Comparison of ENCODE assay signal across 8 mouse cellular contexts in genomic region chr2:3335611-3336301, GRCm38 (mm10). TPM values are rescaled to one million over a fixed set of nuclear protein-coding genes. Genes with fewer than 3 reads are reported as not detected.
DNase-seq lines count a peak whose midpoint lies in the region; ATAC-seq and TF ChIP-seq lines count a peak whose summit lies in the region.

Acbd7 (plus strand) TSS chr2:3336168.

- no peak for ATAC-seq in limb, embryonic 13.5 days (ENCODE audit: low FRiP score, low read depth)
- no peak for ATAC-seq in midbrain, embryonic 14.5 days (ENCODE audit: low FRiP score, low TSS enrichment)

- peaks cover 22% of the 10 kb centered on the region for H3K4me1 ChIP-seq in limb, embryonic 13.5 days
- H3K4me1 ChIP-seq in midbrain, embryonic 14.5 days (ENCODE audit: control insufficient read depth, insufficient read depth, low read length) = peaks cover 14% of the 10 kb centered on the region
- H3K4me1 ChIP-seq in spleen, adult 2 months (ENCODE audit: control insufficient read depth, insufficient read depth, insufficient read length) = peaks cover 5% of the 10 kb centered on the region; the same call in 1 of the 2 replicates

- peak; percentile 34 to 40 for DNase-seq in heart, adult 18-20 months
- DNase-seq in heart, postnatal 25 days (ENCODE audit: low spot score) = no peak
- DNase-seq in embryo, embryonic 10 days (ENCODE audit: low spot score) = peak; percentile 78
- peak; percentile 30 for DNase-seq in gastrocnemius, postnatal 14 days
- peak; percentile 68 for DNase-seq in kidney, adult 11 months
- peak; percentile 86 for DNase-seq in midbrain, embryonic 14.5 days
- peak; percentile 8 to 29 for DNase-seq in spleen, adult 2 months (ENCODE audit: low read depth in 1 of 2, low spot score in 2 of 2)

- TF ChIP-seq CTCF in spleen, adult 2 months (IDR thresholded peaks at IDR 0.05; ENCODE audit: extremely low read depth, insufficient read depth, insufficient read length, insufficient replicate concordance) = no peak

- H3K27me3 ChIP-seq in limb, embryonic 13.5 days = peaks cover 17% of the 10 kb centered on the region
- no peaks in the 10 kb centered on the region for H3K27me3 ChIP-seq in midbrain, embryonic 14.5 days (ENCODE audit: control insufficient read depth, insufficient read depth, low read length)
- H3K27me3 ChIP-seq in spleen, adult 2 months (ENCODE audit: control insufficient read depth, insufficient read depth, low read length) = no peaks in the 10 kb centered on the region

- intact Hi-C loops in heart, postnatal 25 days (cut with DNase I) = loop anchor here (10.0 kb wide), 1 partner anchor 179 kb away; the partner anchor contains the start of genes Cdnf, Gm45902 and Hspa14
- intact Hi-C loops in gastrocnemius, postnatal 14 days (cut with DNase I; ENCODE audit: low total_unique reads) = no loop called here

- peak within 1 kb of the TSS; percentile 27 for H3K4me3 ChIP-seq in limb, embryonic 13.5 days
- H3K4me3 ChIP-seq in midbrain, embryonic 14.5 days (replicated peaks; ENCODE audit: low read depth, low read length) = peak within 1 kb of the TSS; percentile 25
- H3K4me3 ChIP-seq in spleen, adult 2 months (ENCODE audit: extremely low read depth, insufficient read depth, insufficient read length) = peak within 1 kb of the TSS; percentile 36

- H3K9ac ChIP-seq in limb, embryonic 13.5 days = peak within 1 kb of the TSS; percentile 31; the same call in 1 of the 2 replicates
- H3K9ac ChIP-seq in midbrain, embryonic 14.5 days (replicated peaks; ENCODE audit: low read length) = peak within 1 kb of the TSS; percentile 3; the same call in 1 of the 2 replicates

- no peak within 1 kb of the TSS for H3K27ac ChIP-seq in limb, embryonic 13.5 days
- H3K27ac ChIP-seq in midbrain, embryonic 14.5 days (replicated peaks; ENCODE audit: low read depth, low read length) = no peak within 1 kb of the TSS
- no peak within 1 kb of the TSS for H3K27ac ChIP-seq in spleen, adult 2 months (ENCODE audit: insufficient read depth, low read length)

- no peaks in the 10 kb centered on the region for H3K36me3 ChIP-seq in limb, embryonic 13.5 days
- H3K36me3 ChIP-seq in midbrain, embryonic 14.5 days (ENCODE audit: control insufficient read depth, insufficient read depth, low read length) = no peaks in the 10 kb centered on the region
- H3K36me3 ChIP-seq in spleen, adult 2 months (ENCODE audit: control insufficient read depth, insufficient read depth, low read length) = no peaks in the 10 kb centered on the region

- no peak for TF ChIP-seq POLR2A in spleen, adult 2 months (IDR thresholded peaks at IDR 0.05; ENCODE audit: low read depth, low read length)

- no peaks in the 10 kb centered on the region for H3K9me3 ChIP-seq in limb, embryonic 13.5 days
- no peaks in the 10 kb centered on the region for H3K9me3 ChIP-seq in midbrain, embryonic 14.5 days (ENCODE audit: control insufficient read depth, low read length)

- H3K4me2 ChIP-seq in limb, embryonic 13.5 days (replicated peaks) = peak within 1 kb of the TSS; percentile 56
- H3K4me2 ChIP-seq in midbrain, embryonic 14.5 days (ENCODE audit: low read length) = peak within 1 kb of the TSS; percentile 69

- 6% methylated on average over 20 of the region's 20 CpGs for WGBS in limb, embryonic 13.5 days
- 4% methylated on average over 20 of the region's 20 CpGs for WGBS in midbrain, embryonic 14.5 days
- WGBS in spleen, adult 2 months = 3% methylated on average over 20 of the region's 20 CpGs

RNA-seq across cellular contexts. Expression of gene Acbd7, which starts in this region (rescaled TPM):
- total RNA-seq in heart, adult 18-20 months (2021) = 1 to 10 TPM; 1.4 to 1.8 TPM
- under 1 TPM in 1 of 2 experiments, not detected in 1; 0.56 TPM for total RNA-seq in heart, postnatal 25 days (2021)
- total RNA-seq in gastrocnemius, postnatal 14 days (2021) = under 1 TPM; 0.43 to 0.64 TPM
- polyA plus RNA-seq in limb, embryonic 13.5 days (2015; fragmentation: Nextera tagmentation; extraction: Ambion mirVana) = 0.31 and 0.54 TPM in 2 replicates
- 2.9 and 4.2 TPM in 2 replicates for polyA plus RNA-seq in midbrain, embryonic 14.5 days (2014; fragmentation: Nextera tagmentation; extraction: Ambion mirVana)
- polyA plus RNA-seq in spleen, adult 2 months (2012; rRNA removed) = not detected in 2 replicates

Comparison
In these comparisons a context has a peak if more than half of its experiments do, and no peak if none do; other contexts are left out.
1. Peak in DNase-seq in gastrocnemius, postnatal 14 days; RNA of the gene not detected or under 1 TPM.
2. Peak in DNase-seq and H3K4me3 ChIP-seq in spleen, adult 2 months; RNA of the gene not detected or under 1 TPM.